Mouse (Mus musculus): ENCODE data around the gene Sgo2a.

DNA sequence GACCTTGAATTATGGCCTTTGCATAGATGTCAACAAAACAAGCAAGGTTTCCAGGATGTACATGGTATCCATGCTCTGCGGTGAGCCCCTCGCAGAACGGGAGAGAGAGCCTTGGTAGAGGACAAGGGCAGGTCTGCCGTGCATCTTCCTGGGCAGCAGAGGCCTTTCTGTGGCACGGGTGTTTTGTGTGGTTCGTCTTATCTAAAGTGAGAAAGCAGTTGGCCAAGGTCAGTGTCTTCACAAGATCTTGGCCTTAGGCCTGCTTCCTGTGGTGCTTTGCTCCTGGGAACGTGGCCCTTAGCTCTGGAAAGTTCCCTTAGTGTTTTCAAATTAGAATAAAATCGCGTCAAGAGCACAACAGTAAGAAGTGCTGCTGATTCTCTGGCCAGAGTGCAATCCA lies 75.2 kb downstream of the Sgo2a start:
- TF ChIP-seq CTCF (IDR thresholded peaks at IDR 0.05; ENCODE audit: low read depth) = no peak
- no peak for TF ChIP-seq EP300 (optimal IDR thresholded peaks at IDR 0.05)
